Mouse (Mus musculus): Measurements from ENCODE around the gene Nsun6.

- TF ChIP-seq CTCF (IDR thresholded peaks at IDR 0.05; ENCODE audit: extremely low read depth, insufficient read length, insufficient replicate concordance, low read depth, low read length), result no peak
- TF ChIP-seq POLR2A (IDR thresholded peaks at IDR 0.05; ENCODE audit: low read depth, low read length), result no peak
Observed at GRCm38 (mm10) chr2:15064380-15065269, 9.8 kb upstream of the Nsun6 start.

All from small intestine, adult 2 months (tissue).